Mouse (Mus musculus): Measurements from ENCODE around the gene Fzd9. TPM values are rescaled to one million over a fixed set of nuclear protein-coding genes. Genes with fewer than 3 reads are reported as not detected.

The Fzd9 gene
- 4.5 and 8.4 TPM in 2 replicates for polyA plus RNA-seq (2021; fragmentation: Nextera tagmentation)
- long read RNA-seq, experiment 1, transcript Fzd9-201 (1 exons, 2,293 nt), result major isoform, 22 of 22 reads
- long read RNA-seq, experiment 1, partial matches to known transcripts, result 0 of 22 reads
- long read RNA-seq, experiment 1, other reads (novel, unspliced or antisense), result 0 of 22 reads
- long read RNA-seq, experiment 2, transcript Fzd9-201 (1 exons, 2,293 nt), result major isoform, 83 of 83 reads
- long read RNA-seq, experiment 2, partial matches to known transcripts, result 0 of 83 reads
- long read RNA-seq, experiment 2, other reads (novel, unspliced or antisense), result 0 of 83 reads

DNA sequence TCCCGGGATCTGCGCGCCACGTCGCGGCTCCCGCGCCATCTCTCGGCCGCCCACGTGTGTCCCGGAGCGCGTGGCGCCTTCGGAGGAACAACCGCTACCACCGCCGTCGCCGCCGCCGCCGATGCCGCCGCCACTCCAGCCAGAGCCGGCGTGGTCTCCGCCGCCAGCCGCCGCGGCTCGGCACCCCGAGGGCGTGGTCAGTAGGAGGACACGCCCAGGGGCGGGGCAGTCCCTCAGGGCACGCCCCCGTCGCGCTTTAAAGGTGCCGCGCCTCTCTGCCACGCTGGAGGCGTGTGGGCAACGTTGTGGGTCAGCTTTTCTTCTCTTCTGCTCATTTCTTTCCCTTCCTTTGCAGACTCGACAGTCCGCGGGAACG lies at the start of gene Fzd9:
Gene Fzd9 (minus strand): TSS at position 152 of the 376 bp plus-strand sequence.

Small RNA genes within 50 kb of the gene (microRNA-seq; reads per million reads assigned to microRNA genes)
- not detected for gene Gm25315

Other genes starting within 250 kb of the Fzd9 start
- 42.2 and 48.0 TPM in 2 replicates for gene Abhd11, start 242.1 kb downstream of the Fzd9 start, polyA plus RNA-seq (2021; fragmentation: Nextera tagmentation)
- gene Stx1a, start 227.7 kb downstream of the Fzd9 start, polyA plus RNA-seq (2021; fragmentation: Nextera tagmentation), result 77.2 and 94.5 TPM in 2 replicates
- 71.9 and 91.8 TPM in 2 replicates for gene Dnajc30, start 187.0 kb downstream of the Fzd9 start, polyA plus RNA-seq (2021; fragmentation: Nextera tagmentation)
- gene Bud23, start 186.3 kb downstream of the Fzd9 start, polyA plus RNA-seq (2021; fragmentation: Nextera tagmentation), result 47.5 and 49.2 TPM in 2 replicates
- gene Vps37d, start 173.0 kb downstream of the Fzd9 start, polyA plus RNA-seq (2021; fragmentation: Nextera tagmentation), result 2.4 and 3.7 TPM in 2 replicates
- gene Mlxipl, start 161.3 kb downstream of the Fzd9 start, polyA plus RNA-seq (2021; fragmentation: Nextera tagmentation), result 0.26 and 0.29 TPM in 2 replicates
- gene Tbl2, start 101.6 kb downstream of the Fzd9 start, polyA plus RNA-seq (2021; fragmentation: Nextera tagmentation), result 17.6 and 17.9 TPM in 2 replicates
- gene Bcl7b, start 82.9 kb downstream of the Fzd9 start, polyA plus RNA-seq (2021; fragmentation: Nextera tagmentation), result 78.1 and 83.6 TPM in 2 replicates
- gene Baz1b, start 64.0 kb downstream of the Fzd9 start, polyA plus RNA-seq (2021; fragmentation: Nextera tagmentation), result 10.4 and 12.0 TPM in 2 replicates
- 0.18 TPM in 2 replicates for gene Fkbp6, start 98.8 kb upstream of the Fzd9 start, polyA plus RNA-seq (2021; fragmentation: Nextera tagmentation)
- not detected in 2 replicates for gene Trim50, start 102.1 kb upstream of the Fzd9 start, polyA plus RNA-seq (2021; fragmentation: Nextera tagmentation)
- 8.5 and 8.6 TPM in 2 replicates for gene Nsun5, start 118.7 kb upstream of the Fzd9 start, polyA plus RNA-seq (2021; fragmentation: Nextera tagmentation)
- 7.2 and 7.4 TPM in 2 replicates for gene Pom121, start 143.3 kb upstream of the Fzd9 start, polyA plus RNA-seq (2021; fragmentation: Nextera tagmentation)